Mouse (Mus musculus): Measurements from ENCODE around the gene Fam169b. TPM values are rescaled to one million over a fixed set of nuclear protein-coding genes. Genes with fewer than 3 reads are reported as not detected.

Gene Fam169b
- polyA plus RNA-seq, 1 experiment from 2014 or later, result 3.7 TPM

GRCm38 (mm10) chr7:68245681-68246080, 28.0 kb upstream of the Fam169b start:
- H3K4me3 ChIP-seq, result no peak overlapping the region
- no peak overlapping the region for H3K4me2 ChIP-seq
- WGBS, result 44% methylated on average over 4 of the region's 4 CpGs
- H3K9me3 ChIP-seq, result no peaks in the 10 kb centered on the region
- ATAC-seq (ENCODE audit: borderline replicate concordance, extremely low read depth, low FRiP score, low TSS enrichment), result no peak
- H3K4me1 ChIP-seq, result no peaks in the 10 kb centered on the region
- H3K27ac ChIP-seq, result no peak overlapping the region
- no peaks in the 10 kb centered on the region for H3K36me3 ChIP-seq
- H3K9ac ChIP-seq, result no peak overlapping the region
- no peaks in the 10 kb centered on the region for H3K27me3 ChIP-seq

- ATAC-seq (ENCODE audit: borderline replicate concordance, extremely low read depth, low FRiP score, low TSS enrichment), result no peak
Measured at GRCm38 (mm10) chr7:68246249-68246648, 27.4 kb upstream of the Fam169b start.

GRCm38 (mm10) chr7:68250411-68250810, 23.2 kb upstream of the Fam169b start:
- no peaks in the 10 kb centered on the region for H3K4me1 ChIP-seq
- no peak for ATAC-seq (ENCODE audit: borderline replicate concordance, extremely low read depth, low FRiP score, low TSS enrichment)
- 48% methylated on average over 1 of the region's 1 CpGs for WGBS

More at GRCm38 (mm10) chr7:68246249-68246648, 27.4 kb upstream of the Fam169b start:
- WGBS, result 65% methylated on average over 8 of the region's 8 CpGs
- Histone ChIP-seq H3K4me1 (no peaks in the 10 kb centered on the region), H3K4me3 (no peak overlapping the region), H3K9ac (no peak overlapping the region), H3K4me2 (no peak overlapping the region), H3K27ac (no peak overlapping the region), H3K36me3 (no peaks in the 10 kb centered on the region), H3K27me3 (no peaks in the 10 kb centered on the region), H3K9me3 (no peaks in the 10 kb centered on the region)

GRCm38 (mm10) chr7:68250902-68251301, 22.7 kb upstream of the Fam169b start:
- H3K4me1 ChIP-seq, result no peaks in the 10 kb centered on the region
- no peak for ATAC-seq (ENCODE audit: borderline replicate concordance, extremely low read depth, low FRiP score, low TSS enrichment)
- no peak overlapping the region for H3K9ac ChIP-seq
- H3K4me2 ChIP-seq, result no peak overlapping the region
- no peaks in the 10 kb centered on the region for H3K36me3 ChIP-seq
- no peak overlapping the region for H3K27ac ChIP-seq
- H3K27me3 ChIP-seq, result no peaks in the 10 kb centered on the region
- no peak overlapping the region for H3K4me3 ChIP-seq
- no peaks in the 10 kb centered on the region for H3K9me3 ChIP-seq
- WGBS, result 84% methylated on average over 3 of the region's 3 CpGs

More at GRCm38 (mm10) chr7:68250411-68250810, 23.2 kb upstream of the Fam169b start:
- H3K27me3 ChIP-seq, result no peaks in the 10 kb centered on the region
- no peak overlapping the region for H3K4me3 ChIP-seq
- H3K4me2 ChIP-seq, result no peak overlapping the region
- H3K36me3 ChIP-seq, result no peaks in the 10 kb centered on the region
- H3K9ac ChIP-seq, result no peak overlapping the region
- no peak overlapping the region for H3K27ac ChIP-seq
- H3K9me3 ChIP-seq, result no peaks in the 10 kb centered on the region

- Histone ChIP-seq H3K4me1 (peaks cover 19% of the 10 kb centered on the region), H3K27me3 (no peaks in the 10 kb centered on the region), H3K9ac (no peak overlapping the region), H3K36me3 (no peaks in the 10 kb centered on the region), H3K27ac (peak overlapping the region; percentile 50; the same call in 1 of the 2 replicates), H3K4me2 (no peak overlapping the region), H3K4me3 (no peak overlapping the region), H3K9me3 (no peaks in the 10 kb centered on the region)
- WGBS, result 50% methylated on average over 2 of the region's 2 CpGs
- no peak for ATAC-seq (ENCODE audit: borderline replicate concordance, extremely low read depth, low FRiP score, low TSS enrichment)
Measured at GRCm38 (mm10) chr7:68257767-68258166, 15.9 kb upstream of the Fam169b start.

- 66% methylated on average over 17 of the region's 17 CpGs for WGBS
- peak; percentile 40; the same call in 1 of the 2 replicates for ATAC-seq (ENCODE audit: borderline replicate concordance, extremely low read depth, low FRiP score, low TSS enrichment)
- Histone ChIP-seq H3K4me3 (no peak overlapping the region), H3K4me1 (peaks cover 23% of the 10 kb centered on the region), H3K36me3 (no peaks in the 10 kb centered on the region), H3K9me3 (no peaks in the 10 kb centered on the region), H3K27ac (peak overlapping the region; percentile 50), H3K27me3 (no peaks in the 10 kb centered on the region), H3K4me2 (no peak overlapping the region), H3K9ac (no peak overlapping the region)
Measured at GRCm38 (mm10) chr7:68258326-68259150, 15.1 kb upstream of the Fam169b start.

GRCm38 (mm10) chr7:68259523-68260081, 14.0 kb upstream of the Fam169b start:
- WGBS, result 43% methylated on average over 6 of the region's 6 CpGs
- no peak overlapping the region for H3K9ac ChIP-seq
- H3K27me3 ChIP-seq, result no peaks in the 10 kb centered on the region
- peaks cover 33% of the 10 kb centered on the region for H3K4me1 ChIP-seq
- H3K36me3 ChIP-seq, result no peaks in the 10 kb centered on the region
- 0 out of 2 replicates have a peak, but pooled peaks have one; percentile 29 for ATAC-seq (ENCODE audit: borderline replicate concordance, extremely low read depth, low FRiP score, low TSS enrichment)
- H3K27ac ChIP-seq, result no peak overlapping the region
- H3K9me3 ChIP-seq, result no peaks in the 10 kb centered on the region
- H3K4me3 ChIP-seq, result no peak overlapping the region
- no peak overlapping the region for H3K4me2 ChIP-seq

- Histone ChIP-seq H3K4me3 (no peak overlapping the region), H3K4me2 (no peak overlapping the region), H3K9me3 (no peaks in the 10 kb centered on the region), H3K4me1 (peaks cover 45% of the 10 kb centered on the region), H3K27me3 (no peaks in the 10 kb centered on the region), H3K27ac (no peak overlapping the region), H3K36me3 (no peaks in the 10 kb centered on the region), H3K9ac (no peak overlapping the region)
- no peak for ATAC-seq (ENCODE audit: borderline replicate concordance, extremely low read depth, low FRiP score, low TSS enrichment)
- 38% methylated on average over 8 of the region's 8 CpGs for WGBS
Measured at GRCm38 (mm10) chr7:68262612-68263200, 10.9 kb upstream of the Fam169b start.

GRCm38 (mm10) chr7:68263346-68264027, 10.2 kb upstream of the Fam169b start:
- no peak overlapping the region for H3K9ac ChIP-seq
- peak overlapping the region; percentile 34 for H3K4me3 ChIP-seq
- H3K36me3 ChIP-seq, result no peaks in the 10 kb centered on the region
- ATAC-seq (ENCODE audit: borderline replicate concordance, extremely low read depth, low FRiP score, low TSS enrichment), result no peak
- H3K4me2 ChIP-seq, result peak overlapping the region; percentile 83
- H3K4me1 ChIP-seq, result peaks cover 38% of the 10 kb centered on the region
- H3K27ac ChIP-seq, result 0 out of 2 replicates have a peak overlapping the region, but pooled peaks have one; percentile 3
- WGBS, result 48% methylated on average over 8 of the region's 8 CpGs
- no peaks in the 10 kb centered on the region for H3K27me3 ChIP-seq
- no peaks in the 10 kb centered on the region for H3K9me3 ChIP-seq

- no peak within 1 kb of the TSS for H3K9ac ChIP-seq
Measured at GRCm38 (mm10) chr7:68264028-68264453, 9.6 kb upstream of the Fam169b start, which contains the start of gene Pgpep1l. Gene Pgpep1l, minus strand, starts transcription at chr7:68264233.

GRCm38 (mm10) chr7:68264531-68264930, 9.1 kb upstream of the Fam169b start:
- peak overlapping the region; percentile 83 for H3K4me2 ChIP-seq
- H3K4me1 ChIP-seq, result peaks cover 29% of the 10 kb centered on the region
- no peak overlapping the region for H3K27ac ChIP-seq
- no peaks in the 10 kb centered on the region for H3K27me3 ChIP-seq
- H3K36me3 ChIP-seq, result no peaks in the 10 kb centered on the region
- H3K9ac ChIP-seq, result no peak overlapping the region
- ATAC-seq (ENCODE audit: borderline replicate concordance, extremely low read depth, low FRiP score, low TSS enrichment), result no peak
- H3K9me3 ChIP-seq, result no peaks in the 10 kb centered on the region
- 5% methylated on average over 14 of the region's 14 CpGs for WGBS
- H3K4me3 ChIP-seq, result peak overlapping the region; percentile 34

More at GRCm38 (mm10) chr7:68264028-68264453, 9.6 kb upstream of the Fam169b start, which contains the start of gene Pgpep1l:
- Histone ChIP-seq H3K27me3 (no peaks in the 10 kb centered on the region), H3K27ac (0 out of 2 replicates have a peak within 1 kb of the TSS, but pooled peaks have one; percentile 3), H3K4me3 (peak within 1 kb of the TSS; percentile 34), H3K4me2 (peak within 1 kb of the TSS; percentile 83), H3K36me3 (no peaks in the 10 kb centered on the region), H3K4me1 (peaks cover 33% of the 10 kb centered on the region), H3K9me3 (no peaks in the 10 kb centered on the region)
- ATAC-seq (ENCODE audit: borderline replicate concordance, extremely low read depth, low FRiP score, low TSS enrichment), result peak; percentile 35; the same call in 1 of the 2 replicates
- 5% methylated on average over 25 of the region's 25 CpGs for WGBS
